Mouse (Mus musculus): ENCODE results near the gene Rps6ka4. TPM values are rescaled to one million over a fixed set of nuclear protein-coding genes. Genes with fewer than 3 reads are reported as not detected.

The Rps6ka4 gene
- total RNA-seq (2014; fragmentation: Nextera tagmentation): 7.3 and 9.4 TPM in 2 replicates
- total RNA-seq (2017): 5.4 and 10.2 TPM in 2 replicates

DNA sequence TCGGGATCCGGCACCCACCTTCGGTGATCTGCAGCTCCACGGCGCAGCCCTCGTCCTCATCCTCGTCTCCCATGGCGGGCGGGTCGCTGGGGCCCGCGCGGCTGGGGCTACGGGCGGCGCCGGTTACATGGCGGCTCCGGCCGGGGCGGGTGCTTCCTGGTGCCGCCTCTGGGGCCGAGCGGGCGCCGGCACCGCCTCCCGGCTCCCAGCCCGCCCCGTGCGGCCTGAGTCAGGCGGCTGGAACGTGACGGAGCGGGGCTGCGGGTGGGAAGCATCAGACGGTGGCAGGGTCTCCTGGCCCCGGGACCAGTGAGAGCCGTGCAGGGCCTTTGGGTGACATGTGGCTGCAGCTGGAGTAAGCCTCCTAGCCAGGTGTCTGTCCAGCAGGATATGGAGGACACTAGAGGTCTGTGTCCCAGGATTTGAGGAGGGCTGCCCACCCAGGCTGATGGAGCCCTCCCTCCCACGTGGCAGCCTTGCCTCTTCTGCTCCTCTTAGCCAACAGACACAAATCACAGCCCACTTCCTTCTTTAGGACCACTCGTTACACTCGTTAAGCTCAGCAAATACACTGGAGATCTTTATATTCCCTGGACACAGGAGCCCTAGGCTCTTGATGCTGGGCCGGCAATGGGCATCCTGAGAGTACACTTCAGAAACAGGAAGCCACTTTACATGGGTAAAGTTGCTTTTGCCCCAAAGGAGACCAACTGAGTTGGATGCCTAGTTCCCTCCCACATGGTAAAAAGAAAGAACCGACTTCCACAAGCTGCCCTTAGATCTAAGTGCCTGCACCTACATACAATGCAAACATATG is at the start of gene Rps6ka4:
TSS of gene Rps6ka4 (minus strand) at position 162 of the 817 bp plus-strand sequence.
- peak; percentile 66 for ATAC-seq (replicated peaks; ENCODE audit: low FRiP score, low TSS enrichment, poor library complexity, severe bottlenecking)

- no peak for ATAC-seq (replicated peaks; ENCODE audit: low FRiP score, low TSS enrichment, poor library complexity, severe bottlenecking)
Measured at GRCm38 (mm10) chr19:6877965-6878364, 37.5 kb upstream of the Rps6ka4 start.

DNA sequence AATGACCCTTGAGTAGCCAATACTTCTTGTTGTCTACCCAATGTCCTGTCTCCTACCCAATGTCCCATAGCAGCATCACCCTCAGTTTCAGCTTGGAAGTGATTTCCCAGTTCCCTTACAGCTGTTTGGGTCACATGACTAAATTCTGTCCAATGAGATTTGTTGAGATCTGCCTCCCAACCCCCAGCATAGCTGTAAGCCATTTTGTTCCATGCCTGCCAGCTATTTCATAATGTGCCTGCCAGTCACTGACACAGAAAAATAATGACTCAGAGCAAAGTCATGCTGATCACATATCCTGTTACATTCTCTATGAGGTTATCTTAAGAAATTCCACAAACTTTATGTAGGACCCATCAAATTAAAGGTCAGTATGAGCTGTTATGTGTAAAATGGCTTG is 36.4 kb upstream of the Rps6ka4 start:
- no peak for ATAC-seq (replicated peaks; ENCODE audit: low FRiP score, low TSS enrichment, poor library complexity, severe bottlenecking)

DNA sequence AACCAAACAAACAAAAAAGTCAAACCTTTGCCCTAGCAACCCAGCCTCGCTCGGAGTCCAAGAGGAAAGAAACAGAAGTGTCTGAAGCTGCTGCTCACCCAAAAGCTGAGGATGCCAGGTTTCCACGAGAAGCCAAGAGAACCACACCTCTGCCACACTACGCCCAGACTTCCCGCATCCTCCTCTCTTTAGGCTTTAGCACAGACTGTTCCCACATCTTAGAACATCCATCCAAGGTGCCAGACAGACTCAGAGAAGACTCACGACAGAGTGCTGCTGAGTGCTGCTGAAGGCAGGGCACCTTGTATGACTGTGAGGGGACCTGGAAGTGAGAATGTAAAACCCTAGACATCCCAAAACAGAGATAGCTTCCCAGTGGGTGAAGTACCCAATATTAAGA is 35.4 kb upstream of the Rps6ka4 start:
- ATAC-seq (replicated peaks; ENCODE audit: low FRiP score, low TSS enrichment, poor library complexity, severe bottlenecking): no peak

- ATAC-seq (replicated peaks; ENCODE audit: low FRiP score, low TSS enrichment, poor library complexity, severe bottlenecking): no peak
Measured at GRCm38 (mm10) chr19:6874257-6874656, 33.8 kb upstream of the Rps6ka4 start.

DNA sequence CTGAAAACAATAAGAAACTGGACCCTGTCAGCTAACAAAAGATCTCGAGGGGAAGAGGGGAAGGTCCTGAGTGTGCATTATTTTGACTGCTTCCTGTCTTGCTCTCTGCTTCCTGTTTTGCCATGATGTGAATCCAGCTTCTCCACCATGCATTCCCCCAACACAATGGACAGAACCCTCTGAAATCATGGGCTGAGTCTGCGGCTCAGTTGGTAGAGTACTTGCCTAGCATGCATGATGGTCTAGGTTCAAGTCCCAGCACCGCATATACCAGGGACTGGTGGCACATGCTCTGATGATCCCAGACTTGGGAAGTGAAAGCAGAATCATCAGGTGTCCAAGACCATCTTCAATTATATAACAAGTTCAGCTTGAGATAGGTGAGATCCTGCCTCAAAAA is 32.3 kb upstream of the Rps6ka4 start:
- no peak for ATAC-seq (replicated peaks; ENCODE audit: low FRiP score, low TSS enrichment, poor library complexity, severe bottlenecking)

GRCm38 (mm10) chr19:6871574-6872271 is 31.3 kb upstream of the Rps6ka4 start:
- peak; percentile 85 for ATAC-seq (replicated peaks; ENCODE audit: low FRiP score, low TSS enrichment, poor library complexity, severe bottlenecking)

- ATAC-seq (replicated peaks; ENCODE audit: low FRiP score, low TSS enrichment, poor library complexity, severe bottlenecking): peak; percentile 58
Measured at GRCm38 (mm10) chr19:6869355-6869754, 28.9 kb upstream of the Rps6ka4 start.

GRCm38 (mm10) chr19:6861451-6861850 is 21.0 kb upstream of the Rps6ka4 start:
- ATAC-seq (replicated peaks; ENCODE audit: low FRiP score, low TSS enrichment, poor library complexity, severe bottlenecking): no peak

- ATAC-seq (replicated peaks; ENCODE audit: low FRiP score, low TSS enrichment, poor library complexity, severe bottlenecking): no peak
Measured at GRCm38 (mm10) chr19:6860706-6861105, 20.3 kb upstream of the Rps6ka4 start.

DNA sequence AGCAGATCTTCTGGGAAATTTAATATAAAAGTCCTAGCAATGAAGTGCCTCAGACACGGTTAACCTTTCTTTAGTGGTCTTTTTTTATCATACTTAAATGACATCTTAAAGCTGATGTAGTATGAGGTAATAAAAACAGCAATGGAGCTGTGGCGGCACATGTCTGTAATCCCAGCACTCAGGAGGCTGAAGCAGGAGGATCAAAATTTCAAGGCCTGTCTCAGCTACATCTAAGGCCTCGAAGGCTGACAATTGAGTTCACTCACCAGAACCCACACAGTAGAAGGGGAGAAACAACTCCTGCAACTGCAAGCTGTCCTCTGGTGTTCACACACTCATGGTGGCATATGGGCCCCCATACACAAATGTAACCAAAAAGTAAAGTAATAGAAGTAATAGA is 19.5 kb upstream of the Rps6ka4 start:
- ATAC-seq (replicated peaks; ENCODE audit: low FRiP score, low TSS enrichment, poor library complexity, severe bottlenecking): no peak

DNA sequence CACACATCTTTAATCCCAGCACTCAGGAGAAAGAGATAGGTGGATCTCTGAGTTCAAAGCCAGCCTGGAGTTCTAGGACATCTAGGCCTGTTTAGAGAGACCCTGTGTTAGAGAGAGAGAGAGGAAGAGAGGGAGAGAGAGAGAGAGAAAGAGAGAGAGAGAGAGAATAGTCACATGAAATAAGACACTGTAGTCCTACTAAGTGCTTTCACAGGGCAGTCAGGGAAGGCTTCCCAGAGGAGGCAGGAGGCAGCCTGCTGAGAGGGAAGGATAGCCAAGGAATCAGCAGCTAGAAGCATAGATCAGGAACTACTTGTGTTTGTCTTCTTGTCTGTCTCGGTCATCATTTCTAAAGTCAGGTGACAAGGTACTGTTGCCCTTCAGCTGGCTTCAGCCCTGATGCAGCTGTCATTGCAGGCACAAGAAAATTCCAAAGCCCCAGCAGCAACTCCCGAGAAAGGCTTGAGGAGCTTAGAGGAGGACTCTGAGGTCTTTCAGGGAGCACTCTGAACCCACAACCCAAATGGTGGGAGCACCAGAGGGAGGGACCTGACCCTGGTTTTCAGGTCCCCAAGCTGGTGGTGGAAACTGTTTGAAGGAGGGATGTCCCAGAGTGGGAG is 18.7 kb upstream of the Rps6ka4 start:
- no peak for ATAC-seq (replicated peaks; ENCODE audit: low FRiP score, low TSS enrichment, poor library complexity, severe bottlenecking)

DNA sequence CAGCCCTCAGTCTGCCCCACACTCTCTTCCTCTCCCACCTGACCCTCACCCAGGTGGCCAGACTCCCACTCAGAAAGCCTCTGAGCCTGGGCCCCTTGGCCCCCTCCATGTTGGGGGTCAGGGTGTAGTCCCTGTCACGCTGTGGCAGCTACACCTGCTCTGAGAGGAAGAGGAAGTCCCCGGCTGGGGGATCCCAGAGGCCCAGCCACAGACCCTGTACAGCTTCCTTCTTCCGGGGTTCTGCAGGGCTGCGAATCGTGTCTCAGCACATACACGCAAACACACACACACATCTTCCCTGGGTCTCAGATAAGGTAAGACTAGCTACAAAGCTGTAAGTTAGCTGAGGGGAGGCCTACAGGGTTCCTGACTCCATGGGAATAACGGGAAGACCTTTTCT is 17.6 kb upstream of the Rps6ka4 start, which contains the start of gene Ccdc88b:
TSS of gene Ccdc88b (minus strand) at position 181 of the 400 bp plus-strand sequence.
- peak; percentile 44; the same call in 1 of the 2 replicates for ATAC-seq (replicated peaks; ENCODE audit: low FRiP score, low TSS enrichment, poor library complexity, severe bottlenecking)

- no peak for ATAC-seq (replicated peaks; ENCODE audit: low FRiP score, low TSS enrichment, poor library complexity, severe bottlenecking)
Measured at GRCm38 (mm10) chr19:6857391-6858005, 17.1 kb upstream of the Rps6ka4 start.

DNA sequence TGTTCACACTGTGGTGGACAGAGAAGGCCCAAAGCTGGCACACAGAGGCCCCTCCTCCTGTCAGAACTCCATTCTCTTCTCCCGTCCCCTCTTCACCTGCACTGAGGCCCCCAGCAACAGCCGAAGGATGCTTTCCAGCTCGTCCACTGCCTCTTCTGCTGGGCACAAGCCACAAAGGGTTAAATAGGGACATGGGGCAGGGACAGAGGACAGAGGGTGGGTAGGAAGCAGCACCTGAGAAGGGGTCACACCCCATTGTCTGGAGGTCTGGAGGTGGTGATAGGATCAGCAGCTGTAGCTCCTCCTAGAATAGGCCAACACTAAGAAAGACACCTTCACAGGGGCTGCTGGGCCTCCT is 16.5 kb upstream of the Rps6ka4 start:
- peak; percentile 13; the same call in 1 of the 2 replicates for ATAC-seq (replicated peaks; ENCODE audit: low FRiP score, low TSS enrichment, poor library complexity, severe bottlenecking)

DNA sequence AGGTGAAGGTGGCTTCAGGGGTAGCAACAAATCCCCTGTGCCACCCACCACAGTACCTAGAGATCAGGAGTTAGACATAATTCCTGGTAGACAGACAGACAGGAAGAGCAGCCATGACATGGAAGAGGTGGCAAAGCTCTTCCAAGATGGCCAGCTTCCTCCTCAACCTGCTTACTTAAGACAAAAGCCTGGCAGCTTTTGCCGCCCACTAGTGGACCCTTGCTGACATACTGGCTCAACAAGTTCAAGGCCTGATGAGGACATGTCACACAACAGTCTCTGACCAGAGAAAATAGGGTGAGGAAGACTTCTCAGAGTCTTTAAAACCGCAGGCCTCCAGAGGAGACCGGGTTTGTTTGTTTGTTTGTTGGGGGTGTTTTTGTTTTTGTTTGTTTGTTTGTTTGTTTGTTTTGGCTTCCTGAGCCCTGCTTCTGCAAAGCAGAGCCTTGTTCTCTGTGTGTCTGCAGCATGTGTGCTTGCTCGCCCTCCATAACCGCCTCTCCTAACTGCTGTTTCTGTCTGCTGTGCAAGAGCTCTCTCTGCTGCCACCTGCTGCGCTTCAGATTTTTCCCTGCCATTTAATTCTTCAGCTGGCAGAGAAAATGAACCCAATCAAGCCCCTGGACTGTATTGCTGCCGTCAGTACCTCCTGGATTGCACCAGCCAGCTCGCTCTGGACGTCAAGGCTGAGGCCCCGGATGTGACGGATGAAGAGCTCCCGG is 16.0 kb upstream of the Rps6ka4 start:
- peak; percentile 54 for ATAC-seq (replicated peaks; ENCODE audit: low FRiP score, low TSS enrichment, poor library complexity, severe bottlenecking)

DNA sequence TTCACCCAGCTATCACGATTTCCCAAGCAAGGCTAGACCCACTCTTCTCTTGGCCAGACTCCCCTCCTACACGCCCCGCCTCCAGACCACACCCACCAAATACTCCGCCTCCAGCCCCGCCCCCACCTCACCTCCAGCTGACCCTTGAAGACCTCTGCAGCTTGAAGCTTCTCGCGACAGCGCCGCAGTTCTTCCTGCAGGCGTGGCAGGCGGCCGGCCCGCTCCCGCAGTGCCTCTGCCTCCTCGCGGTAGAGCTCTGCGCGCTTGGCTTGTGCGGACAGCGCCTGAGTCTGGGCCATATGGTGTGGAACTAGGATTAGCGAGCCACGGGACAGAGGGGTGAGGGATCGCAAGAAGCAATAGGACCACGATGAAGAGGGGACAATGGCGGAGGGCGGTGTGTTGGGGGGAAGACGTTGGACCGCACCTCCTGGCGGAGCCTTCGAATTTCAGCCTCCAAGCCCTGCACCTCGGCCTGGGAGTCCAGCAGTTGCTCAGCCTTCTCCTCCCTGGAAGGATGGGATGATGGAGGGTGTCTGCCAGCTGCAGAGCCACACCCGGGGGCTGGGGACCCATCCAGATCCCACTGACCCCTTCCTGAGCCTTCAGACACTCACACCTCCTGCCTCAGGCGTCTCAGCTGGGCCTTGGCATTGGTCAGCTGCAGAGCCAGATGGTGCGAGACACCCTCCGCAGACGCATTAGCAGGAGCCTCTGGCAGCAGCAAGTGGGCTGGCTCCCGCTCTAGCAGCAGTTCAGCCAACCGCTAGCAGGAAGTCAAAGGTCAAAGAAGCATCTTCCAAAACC is 15.0 kb upstream of the Rps6ka4 start:
- ATAC-seq (replicated peaks; ENCODE audit: low FRiP score, low TSS enrichment, poor library complexity, severe bottlenecking): no peak

DNA sequence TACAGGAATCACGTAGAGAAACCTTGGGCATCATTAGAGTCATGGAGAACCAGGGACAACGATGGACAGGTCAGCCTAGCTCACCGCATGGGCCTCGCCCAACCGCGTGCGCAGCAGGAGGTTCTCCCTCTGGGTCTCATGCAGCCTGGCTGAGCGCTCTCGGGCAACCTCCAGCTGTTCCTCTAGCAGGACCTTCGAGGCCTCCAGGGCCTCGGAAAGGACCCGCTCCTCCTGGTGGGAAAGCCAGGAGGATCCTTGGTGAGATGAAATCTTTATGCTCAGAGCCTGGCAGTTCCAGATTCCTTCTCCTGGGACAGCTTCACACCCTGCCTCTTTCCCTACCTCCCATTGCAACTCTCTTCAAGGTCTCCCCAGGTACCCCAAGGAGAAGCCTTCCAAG is 14.2 kb upstream of the Rps6ka4 start:
- no peak for ATAC-seq (replicated peaks; ENCODE audit: low FRiP score, low TSS enrichment, poor library complexity, severe bottlenecking)

Data from megakaryocyte-erythroid progenitor cell, adult 5-6 weeks (primary cell).